Mouse (Mus musculus) heart, adult 9 months (tissue): ENCODE measurements around the gene Iqschfp.

Experiments
- DNase-seq, 2 experiments: peaks; one replicate each; pipeline ENCODE4 v3.0.0; 2022; ENCODE audit warnings: low spot score in 2 of 2

Gene Iqschfp

GRCm38 (mm10) chr3:67954459-67955065, 62.5 kb downstream of the Iqschfp start:
- no peak for DNase-seq

GRCm38 (mm10) chr3:67959672-67960071, 67.6 kb downstream of the Iqschfp start:
- no peak for DNase-seq

- DNase-seq: no peak
Observed at GRCm38 (mm10) chr3:67960133-67960532, 68.1 kb downstream of the Iqschfp start.

- DNase-seq: no peak
Observed at GRCm38 (mm10) chr3:67960727-67961126, 68.7 kb downstream of the Iqschfp start.

GRCm38 (mm10) chr3:67961934-67962639, 70.1 kb downstream of the Iqschfp start:
- no peak for DNase-seq

GRCm38 (mm10) chr3:67974340-67974998, 82.4 kb downstream of the Iqschfp start:
- no peak for DNase-seq

GRCm38 (mm10) chr3:67980006-67980405, 88.0 kb downstream of the Iqschfp start:
- DNase-seq: no peak

GRCm38 (mm10) chr3:67983329-67983728, 91.3 kb downstream of the Iqschfp start:
- no peak for DNase-seq

GRCm38 (mm10) chr3:68002415-68002814, 110.4 kb downstream of the Iqschfp start:
- no peak for DNase-seq

GRCm38 (mm10) chr3:68012342-68012741, 120.3 kb downstream of the Iqschfp start:
- DNase-seq: no peak

- no peak for DNase-seq
Observed at GRCm38 (mm10) chr3:68015786-68016185, 123.8 kb downstream of the Iqschfp start.

GRCm38 (mm10) chr3:68019401-68019800, 127.4 kb downstream of the Iqschfp start:
- DNase-seq: no peak

- no peak for DNase-seq
Observed at GRCm38 (mm10) chr3:68036097-68036496, 144.1 kb downstream of the Iqschfp start.

- no peak for DNase-seq
Observed at GRCm38 (mm10) chr3:68042951-68043350, 150.9 kb downstream of the Iqschfp start.

GRCm38 (mm10) chr3:68045475-68046416, 153.7 kb downstream of the Iqschfp start:
- no peak for DNase-seq

- no peak for DNase-seq
Observed at GRCm38 (mm10) chr3:68053538-68053937, 161.5 kb downstream of the Iqschfp start.

GRCm38 (mm10) chr3:68055071-68055470, 163.0 kb downstream of the Iqschfp start:
- DNase-seq: no peak

GRCm38 (mm10) chr3:68056373-68057275, 164.6 kb downstream of the Iqschfp start:
- peak; percentile 24 to 61 for DNase-seq

GRCm38 (mm10) chr3:68059162-68059800, 167.2 kb downstream of the Iqschfp start:
- no peak for DNase-seq

- DNase-seq: no peak
Observed at GRCm38 (mm10) chr3:68064731-68065130, 172.7 kb downstream of the Iqschfp start, which contains the start of gene Schip1. Gene Schip1 (plus strand): TSS chr3:68064802.
